Mouse (Mus musculus) midbrain, postnatal 0 days (tissue): ENCODE measurements around the gene Marc1. TPM values are rescaled to one million over a fixed set of nuclear protein-coding genes. Genes with fewer than 3 reads are reported as not detected.

Experiments used
- ATAC-seq: fragments of 200-750 bp; cut with Nextera tagmentation; 2 replicates; pipeline ENCODE4 v1.8.0; 2017; ENCODE audit warnings: moderate number of reproducible peaks, mild to moderate bottlenecking, moderate TSS enrichment, moderate library complexity; ENCODE audit not compliant: low FRiP score
- DNase-seq: peaks from one replicate; pipeline ENCODE4 v3.0.0-alpha.2; 2015; ENCODE audit warnings: low spot score
- H3K27ac ChIP-seq: fragments of 300-500 bp; sonication (generic); 2 replicates; pipeline ENCODE4 v1.5.1; 2014; ENCODE audit warnings: low read depth, mild to moderate bottlenecking, low read length, mixed read lengths
- H3K27me3 ChIP-seq: fragments of 300-500 bp; sonication (generic); 2 replicates; pipeline ENCODE4 v1.6.1; 2014; ENCODE audit warnings: low read length, control low read depth, mixed read lengths; ENCODE audit not compliant: insufficient read depth
- H3K36me3 ChIP-seq: fragments of 300-500 bp; sonication (generic); 2 replicates; pipeline ENCODE4 v1.6.1; 2014; ENCODE audit warnings: low read length, control low read depth, mixed read lengths; ENCODE audit not compliant: insufficient read depth
- H3K4me1 ChIP-seq: fragments of 300-500 bp; sonication (generic); 2 replicates; pipeline ENCODE4 v1.6.1; 2014; ENCODE audit warnings: mild to moderate bottlenecking, control low read depth, antibody characterized with exemption, low read length, mixed read lengths; ENCODE audit not compliant: insufficient read depth
- H3K4me2 ChIP-seq: fragments of 300-500 bp; sonication (generic); 2 replicates; pipeline ENCODE4 v1.6.1; 2014; ENCODE audit warnings: low read depth, mild to moderate bottlenecking, low read length, mixed read lengths; ENCODE audit not compliant: poor library complexity, severe bottlenecking
- H3K4me3 ChIP-seq: fragments of 300-500 bp; sonication (generic); 2 replicates; pipeline ENCODE4 v1.5.1; 2014; ENCODE audit warnings: low read depth, mild to moderate bottlenecking, low read length, moderate library complexity
- H3K9ac ChIP-seq: fragments of 300-500 bp; sonication (generic); replicated peaks from 2 replicates; pipeline ENCODE4 v1.6.1; 2014; ENCODE audit warnings: mild to moderate bottlenecking, low read length, moderate library complexity, mixed read lengths; ENCODE audit not compliant: poor library complexity, severe bottlenecking
- H3K9me3 ChIP-seq: fragments of 300-500 bp; sonication (generic); 2 replicates; pipeline ENCODE4 v1.6.1; 2016; ENCODE audit warnings: low read length, control low read depth
- CTCF ChIP-seq: IDR thresholded peaks from 2 replicates; pipeline ENCODE4 v1.5.1; 2016; ENCODE audit warnings: antibody characterized with exemption, mild to moderate bottlenecking
- WGBS: fragments of 180-500 bp; shearing (Covaris S2); extraction: QIAGEN DNeasy Blood & Tissue Kit; methylation state at CpG from one replicate; pipeline ENCODE4 v1.1.7; 2014; 5-methylcytosine and 5-hydroxymethylcytosine counted together
- polyA plus RNA-seq: library from polyadenylated mRNA; unstranded; fragments of >200 nt; fragmentation: Nextera tagmentation; extraction: Ambion mirVana; gene quantifications from 2 replicates; pipeline ENCODE4 v1.2.1, GENCODE M21; 2015
- total RNA-seq: library from RNA; depleted of rRNA; stranded (reverse); fragments of >200 nt; gene quantifications from 2 replicates; pipeline ENCODE4 v1.2.3, GENCODE M21; 2014

Marc1 gene
- total and polyA plus RNA-seq, 2 experiments from 2014 or later, result 0.21 to 0.55 TPM

- Histone ChIP-seq H3K9me3 (no peaks in the 10 kb centered on the region), H3K9ac (no peak overlapping the region), H3K27ac (no peak overlapping the region; the same call in 1 of the 2 replicates), H3K4me2 (peak overlapping the region; percentile 46), H3K4me3 (peak overlapping the region; percentile 20; the same call in 1 of the 2 replicates), H3K27me3 (no peaks in the 10 kb centered on the region), H3K4me1 (no peaks in the 10 kb centered on the region), H3K36me3 (no peaks in the 10 kb centered on the region)
- peak; percentile 91 for TF ChIP-seq CTCF
- ATAC-seq, result peak; percentile 91
- peak; percentile 93 for DNase-seq
- 19% methylated on average over 31 of the region's 31 CpGs for WGBS
These were observed 40.9 kb upstream of the Marc1 start for GRCm38 (mm10) chr1:184851741-184852618.

- H3K9ac ChIP-seq, result no peak overlapping the region
- no peak overlapping the region for H3K4me3 ChIP-seq
- DNase-seq, result no peak
- H3K27me3 ChIP-seq, result no peaks in the 10 kb centered on the region
- TF ChIP-seq CTCF, result no peak
- H3K27ac ChIP-seq, result no peak overlapping the region
- 51% methylated on average over 7 of the region's 7 CpGs for WGBS
- H3K4me1 ChIP-seq, result 0 out of 2 replicates have a peak, but pooled peaks cover 5% of the 10 kb centered on the region
- H3K4me2 ChIP-seq, result peak overlapping the region; percentile 46; the same call in 1 of the 2 replicates
- no peaks in the 10 kb centered on the region for H3K36me3 ChIP-seq
- no peaks in the 10 kb centered on the region for H3K9me3 ChIP-seq
- ATAC-seq, result no peak
These were observed 40.1 kb upstream of the Marc1 start for GRCm38 (mm10) chr1:184851166-184851565.

GRCm38 (mm10) chr1:184846973-184847372, 35.9 kb upstream of the Marc1 start:
- H3K27ac ChIP-seq, result no peak overlapping the region
- no peaks in the 10 kb centered on the region for H3K9me3 ChIP-seq
- WGBS, result 56% methylated on average over 3 of the region's 3 CpGs
- H3K4me2 ChIP-seq, result peak overlapping the region; percentile 92; the same call in 1 of the 2 replicates
- H3K36me3 ChIP-seq, result no peaks in the 10 kb centered on the region
- no peak for TF ChIP-seq CTCF
- H3K27me3 ChIP-seq, result no peaks in the 10 kb centered on the region
- H3K4me1 ChIP-seq, result 0 out of 2 replicates have a peak, but pooled peaks cover 12% of the 10 kb centered on the region
- ATAC-seq, result no peak
- no peak overlapping the region for H3K9ac ChIP-seq
- H3K4me3 ChIP-seq, result no peak overlapping the region
- DNase-seq, result no peak

- Histone ChIP-seq H3K9ac (peak within 1 kb of the TSS; percentile 73), H3K9me3 (no peaks in the 10 kb centered on the region), H3K27ac (peak within 1 kb of the TSS; percentile 76), H3K4me1 (0 out of 2 replicates have a peak, but pooled peaks cover 12% of the 10 kb centered on the region), H3K4me2 (peak within 1 kb of the TSS; percentile 92), H3K36me3 (no peaks in the 10 kb centered on the region), H3K4me3 (peak within 1 kb of the TSS; percentile 80), H3K27me3 (no peaks in the 10 kb centered on the region)
- ATAC-seq, result 0 out of 2 replicates have a peak, but pooled peaks have one; percentile 15
- TF ChIP-seq CTCF, result no peak
- WGBS, result 3% methylated on average over 18 of the region's 18 CpGs
- DNase-seq, result no peak
These were observed 35.1 kb upstream of the Marc1 start, which contains the start of gene Marc2 for GRCm38 (mm10) chr1:184846092-184846750. Marc2 (minus strand) TSS chr1:184846451.

- H3K36me3 ChIP-seq, result 0 out of 2 replicates have a peak, but pooled peaks cover 2% of the 10 kb centered on the region
- peak overlapping the region; percentile 76 for H3K27ac ChIP-seq
- no peaks in the 10 kb centered on the region for H3K9me3 ChIP-seq
- H3K4me2 ChIP-seq, result peak overlapping the region; percentile 92
- H3K9ac ChIP-seq, result peak overlapping the region; percentile 73
- peak; percentile 93 for DNase-seq
- H3K4me3 ChIP-seq, result peak overlapping the region; percentile 80
- no peaks in the 10 kb centered on the region for H3K27me3 ChIP-seq
- H3K4me1 ChIP-seq, result 0 out of 2 replicates have a peak, but pooled peaks cover 12% of the 10 kb centered on the region
- TF ChIP-seq CTCF, result no peak
- peak; percentile 96 for ATAC-seq
- WGBS, result under 1% methylated on average over 67 of the region's 67 CpGs
These were observed 34.3 kb upstream of the Marc1 start for GRCm38 (mm10) chr1:184845111-184846071.
